Mouse (Mus musculus) kidney, postnatal 25 days (tissue): Measurements from ENCODE around the gene Srarp.

Source experiments
- DNase-seq, 2 experiments: peaks; one replicate each; pipeline ENCODE4 v3.0.0; 2021; ENCODE audit warnings: mixed read lengths in 2 of 2

The Srarp gene

GRCm38 (mm10) chr4:141456193-141456938, 20.5 kb upstream of the Srarp start:
- DNase-seq = no peak

GRCm38 (mm10) chr4:141455526-141455925, 19.6 kb upstream of the Srarp start:
- DNase-seq = peak in 1 of 2 experiments; percentile 26

GRCm38 (mm10) chr4:141454581-141455350, 18.9 kb upstream of the Srarp start:
- peak in 1 of 2 experiments; percentile 28 for DNase-seq

- DNase-seq = peak in 1 of 2 experiments; percentile 47
Measured at GRCm38 (mm10) chr4:141451916-141452450, 16.1 kb upstream of the Srarp start.

GRCm38 (mm10) chr4:141451251-141451650, 15.3 kb upstream of the Srarp start:
- no peak for DNase-seq

GRCm38 (mm10) chr4:141446211-141446610, 10.3 kb upstream of the Srarp start:
- no peak for DNase-seq

GRCm38 (mm10) chr4:141445328-141445720, 9.4 kb upstream of the Srarp start:
- DNase-seq = no peak

GRCm38 (mm10) chr4:141444451-141445327, 8.8 kb upstream of the Srarp start, which contains the start of gene Zbtb17:
TSS of gene Zbtb17 (plus strand) at chr4:141444654.
- peak; percentile 91 to 95 for DNase-seq

GRCm38 (mm10) chr4:141443641-141444429, 7.9 kb upstream of the Srarp start:
- DNase-seq = no peak

- DNase-seq = peak; percentile 80 to 92
Measured at GRCm38 (mm10) chr4:141440877-141441276, 5.0 kb upstream of the Srarp start.

- DNase-seq = peak; percentile 58 to 82
Measured at GRCm38 (mm10) chr4:141439083-141439803, 3.3 kb upstream of the Srarp start.

- peak in 1 of 2 experiments; percentile 40 for DNase-seq
Measured at GRCm38 (mm10) chr4:141433191-141433590, 2.7 kb downstream of the Srarp start.

GRCm38 (mm10) chr4:141432666-141433065, 3.2 kb downstream of the Srarp start:
- peak; percentile 61 to 69 for DNase-seq

GRCm38 (mm10) chr4:141430997-141431396, 4.9 kb downstream of the Srarp start:
- DNase-seq = peak; percentile 83 to 85

GRCm38 (mm10) chr4:141429847-141430246, 6.1 kb downstream of the Srarp start:
- peak; percentile 70 to 77 for DNase-seq

- DNase-seq = no peak
Measured at GRCm38 (mm10) chr4:141429381-141429780, 6.5 kb downstream of the Srarp start.

GRCm38 (mm10) chr4:141427921-141428320, 8.0 kb downstream of the Srarp start:
- DNase-seq = no peak

- DNase-seq = peak in 1 of 2 experiments; percentile 35
Measured at GRCm38 (mm10) chr4:141426796-141427745, 8.8 kb downstream of the Srarp start.
